Mouse (Mus musculus) embryonic fibroblast, embryonic 13.5 days (primary cell): ENCODE measurements around the gene Gpn1. TPM values are rescaled to one million over a fixed set of nuclear protein-coding genes. Genes with fewer than 3 reads are reported as not detected.
A peak's percentile ranks its signal among the peaks of the same experiment; 100 is the strongest.
"Not testable (repeated sequence)": the region's sequence is repeated elsewhere in the genome, so short reads cannot be mapped to it uniquely, and the experiment has no call there.

Experiments used
- H3K27ac ChIP-seq: 2 replicates; pipeline ENCODE4 v1.5.1; 2012; ENCODE audit warnings: low read length, control low read depth, inconsistent platforms; ENCODE audit not compliant: insufficient read depth
- H3K4me1 ChIP-seq: 2 replicates; pipeline ENCODE4 v1.6.1; 2011; ENCODE audit warnings: low read length; ENCODE audit not compliant: control insufficient read depth, insufficient read depth
- H3K4me3 ChIP-seq: 2 replicates; pipeline ENCODE4 v1.5.1; 2011; ENCODE audit warnings: mild to moderate bottlenecking, control low read depth, low read length; ENCODE audit not compliant: insufficient read depth
- CTCF ChIP-seq: IDR thresholded peaks from 2 replicates; pipeline ENCODE4 v1.5.1; 2011; ENCODE audit warnings: mild to moderate bottlenecking, control low read depth, low read length, moderate library complexity, borderline replicate concordance; ENCODE audit not compliant: insufficient read depth
- POLR2A ChIP-seq: IDR thresholded peaks from 2 replicates; pipeline ENCODE4 v1.6.1; 2011; ENCODE audit warnings: low read depth, mild to moderate bottlenecking, control low read depth, low read length, moderate library complexity
- polyA plus RNA-seq: library from polyadenylated mRNA; stranded (reverse); fragments of >200 nt; gene quantifications from 2 replicates; pipeline ENCODE4 v1.2.4, GENCODE M21; 2011; ENCODE audit warnings: low read depth; ENCODE audit not compliant: missing spikeins, insufficient read length

Gpn1 gene
- polyA plus RNA-seq, 1 experiment, result 32.9 TPM

DNA sequence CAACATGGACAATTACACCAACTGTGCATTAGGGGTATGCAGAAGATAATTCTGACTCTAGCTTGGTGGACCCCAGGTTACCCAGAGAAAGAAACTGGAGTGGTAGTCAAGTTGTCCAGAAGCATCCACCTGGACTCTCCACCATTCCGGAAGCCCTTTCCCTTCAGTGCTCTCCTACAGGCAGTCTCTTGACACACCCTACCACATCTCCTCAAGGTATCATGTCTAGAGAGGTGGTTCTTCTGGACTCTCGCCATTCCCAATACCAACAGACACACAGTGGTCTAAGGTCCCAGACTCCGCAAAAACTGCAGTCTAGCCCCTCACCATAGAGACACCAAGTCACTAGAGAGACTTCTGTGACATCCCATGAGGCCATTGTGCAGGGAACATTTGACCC lies 9.1 kb upstream of the Gpn1 start, which contains the start of gene 4930548H24Rik:
Gene 4930548H24Rik, plus strand, starts transcription at position 301 of the 400 bp plus-strand sequence.
- H3K4me3 ChIP-seq, result no peak within 1 kb of the TSS
- TF ChIP-seq POLR2A (no peak), CTCF (no peak)
- H3K4me1 ChIP-seq, result no peaks in the 10 kb centered on the region
- H3K27ac ChIP-seq, result no peak within 1 kb of the TSS

DNA sequence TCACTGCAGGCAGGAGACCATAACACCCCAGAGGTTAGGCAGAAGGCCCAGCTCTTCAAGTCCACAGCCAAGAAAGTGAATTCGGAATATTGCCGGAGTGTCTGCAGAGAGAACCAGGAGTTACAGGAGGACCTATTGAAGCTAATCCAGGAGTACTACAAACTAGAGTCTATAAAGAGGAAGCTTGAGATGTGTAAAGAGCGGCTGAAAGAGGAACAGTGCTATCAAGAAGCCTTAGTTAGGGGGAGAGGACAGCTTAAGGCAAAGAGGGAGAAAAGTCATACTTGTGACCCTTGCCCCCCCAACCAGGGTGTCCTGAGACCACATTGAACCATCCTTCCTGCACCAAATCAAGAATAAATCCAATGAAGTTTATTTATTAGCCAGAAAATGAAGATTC lies 6.7 kb upstream of the Gpn1 start:
- no peak overlapping the region for H3K4me3 ChIP-seq
- TF ChIP-seq CTCF (no peak), POLR2A (no peak)
- H3K4me1 ChIP-seq, result no peaks in the 10 kb centered on the region
- no peak overlapping the region for H3K27ac ChIP-seq

DNA sequence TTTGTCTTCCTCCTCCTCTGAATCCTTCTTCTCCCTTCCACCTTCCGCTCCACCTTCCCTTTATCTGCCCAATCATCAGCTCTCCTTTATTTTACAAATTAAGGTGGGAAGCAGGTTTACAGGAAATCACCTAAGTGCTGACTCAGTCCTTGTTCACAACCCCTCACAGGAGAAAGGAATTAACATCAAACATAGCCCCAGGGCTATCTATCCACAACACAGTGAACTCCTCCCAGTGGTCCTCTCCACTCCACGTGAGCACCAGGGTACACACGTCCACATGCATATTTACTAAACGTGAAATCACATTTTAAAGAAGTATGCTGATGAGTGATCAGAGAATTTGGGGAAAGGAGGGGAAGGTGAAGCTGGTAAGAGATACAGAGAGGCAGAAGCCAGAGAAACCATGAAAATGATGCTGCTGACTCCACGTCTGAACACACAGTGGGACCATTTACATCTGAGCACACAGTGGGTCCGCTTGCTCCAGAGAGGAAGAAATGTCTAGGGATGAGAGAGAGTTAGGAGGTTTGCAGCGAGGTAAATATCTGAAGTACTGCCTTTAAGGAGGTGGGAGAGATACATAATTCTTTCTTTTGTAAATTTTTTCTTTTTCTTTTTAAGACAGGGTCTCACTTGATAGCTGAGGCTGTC lies 5.3 kb upstream of the Gpn1 start:
- TF ChIP-seq CTCF (no peak), POLR2A (no peak)
- Histone ChIP-seq H3K4me1 (no peaks in the 10 kb centered on the region), H3K27ac (no peak overlapping the region), H3K4me3 (no peak overlapping the region)

DNA sequence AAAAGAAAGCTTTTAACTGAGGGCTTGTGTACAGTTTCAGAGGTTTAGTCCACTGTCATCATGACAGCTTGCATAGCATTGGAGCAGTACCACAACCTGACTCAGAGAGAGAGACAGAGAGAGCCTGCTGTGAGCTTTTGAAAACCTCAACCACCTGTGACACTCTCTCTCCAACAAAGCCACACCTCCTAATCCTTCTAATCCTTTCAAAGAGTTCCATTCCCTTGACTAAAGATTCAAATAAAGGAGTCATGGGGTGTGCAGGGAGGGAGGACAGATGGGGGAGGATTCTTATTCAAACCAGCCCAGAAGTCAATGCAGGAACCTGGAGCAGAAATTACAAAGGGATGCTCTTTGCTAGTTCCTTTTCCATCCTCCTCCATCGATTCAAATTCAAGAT lies 2.5 kb upstream of the Gpn1 start:
- TF ChIP-seq POLR2A, result no peak
- no peak for TF ChIP-seq CTCF
- Histone ChIP-seq H3K4me3 (no peak overlapping the region), H3K27ac (no peak overlapping the region), H3K4me1 (no peaks in the 10 kb centered on the region)

DNA sequence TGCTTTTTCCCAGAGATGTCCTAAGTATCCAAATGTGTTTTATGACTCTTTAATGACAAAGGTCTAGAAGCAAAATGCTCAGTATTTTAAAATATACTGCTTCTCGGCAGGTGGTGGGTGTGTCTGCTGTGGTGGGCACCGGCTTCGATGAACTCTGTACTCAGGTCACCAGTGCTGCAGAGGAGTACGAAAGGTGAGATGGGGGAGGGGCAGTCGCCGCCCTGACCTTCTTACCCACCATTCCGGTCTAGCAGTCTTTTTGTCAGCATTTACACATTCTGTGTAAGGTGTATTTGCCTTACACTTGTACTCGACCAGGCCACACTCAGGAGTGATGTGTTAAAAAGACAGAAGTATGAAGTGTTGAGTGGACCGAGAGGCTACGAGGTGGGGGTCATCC lies 10.3 kb downstream of the Gpn1 start:
- H3K4me1 ChIP-seq, result no peaks in the 10 kb centered on the region
- no peak overlapping the region for H3K4me3 ChIP-seq
- no peak overlapping the region for H3K27ac ChIP-seq
- TF ChIP-seq POLR2A (no peak), CTCF (no peak)

DNA sequence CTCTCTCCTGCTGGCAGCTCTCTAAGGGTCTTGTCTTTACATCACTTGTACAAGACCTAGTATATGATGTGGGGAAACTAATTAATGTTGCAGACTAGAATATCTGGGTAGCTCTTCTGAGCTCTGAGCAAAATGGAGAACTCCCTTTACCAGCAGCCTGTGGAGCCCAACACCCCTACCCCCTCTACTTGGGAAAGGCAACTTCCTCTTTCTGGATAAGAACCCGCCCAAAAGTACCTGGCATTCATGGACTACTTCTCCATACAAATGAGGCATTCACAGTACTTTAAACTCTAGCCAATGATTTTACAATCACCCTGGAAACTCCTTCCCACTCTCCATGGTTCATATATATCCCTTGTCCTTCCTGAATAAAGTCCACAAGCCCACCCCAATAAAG lies 17.9 kb downstream of the Gpn1 start:
- TF ChIP-seq POLR2A (no peak), CTCF (no peak)
- Histone ChIP-seq H3K4me1 (no peaks in the 10 kb centered on the region), H3K27ac (no peak overlapping the region), H3K4me3 (no peak overlapping the region)

DNA sequence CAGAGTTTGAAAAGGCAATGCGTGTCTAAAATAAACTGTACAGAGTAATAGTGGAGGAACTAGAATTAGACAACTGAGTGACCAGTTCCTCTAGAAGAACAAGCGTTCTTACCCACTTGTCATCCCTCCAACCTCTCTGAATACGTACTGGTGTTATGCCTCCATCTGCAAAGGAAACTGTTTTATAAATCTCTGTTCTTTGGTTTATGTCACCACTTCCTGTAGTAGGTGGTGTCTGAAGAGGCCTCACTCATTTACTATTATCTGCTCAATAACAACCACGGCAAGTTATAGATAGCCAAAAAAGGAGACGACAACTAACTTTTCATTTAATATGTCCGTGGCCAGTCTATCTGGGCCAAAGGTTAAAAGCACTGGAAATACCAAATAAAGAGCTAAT lies 26.0 kb downstream of the Gpn1 start:
- Histone ChIP-seq H3K4me3 (no peak overlapping the region), H3K4me1 (peaks cover under 1% of the 10 kb centered on the region; the same call in 1 of the 2 replicates), H3K27ac (no peak overlapping the region)
- TF ChIP-seq CTCF (no peak), POLR2A (no peak)

DNA sequence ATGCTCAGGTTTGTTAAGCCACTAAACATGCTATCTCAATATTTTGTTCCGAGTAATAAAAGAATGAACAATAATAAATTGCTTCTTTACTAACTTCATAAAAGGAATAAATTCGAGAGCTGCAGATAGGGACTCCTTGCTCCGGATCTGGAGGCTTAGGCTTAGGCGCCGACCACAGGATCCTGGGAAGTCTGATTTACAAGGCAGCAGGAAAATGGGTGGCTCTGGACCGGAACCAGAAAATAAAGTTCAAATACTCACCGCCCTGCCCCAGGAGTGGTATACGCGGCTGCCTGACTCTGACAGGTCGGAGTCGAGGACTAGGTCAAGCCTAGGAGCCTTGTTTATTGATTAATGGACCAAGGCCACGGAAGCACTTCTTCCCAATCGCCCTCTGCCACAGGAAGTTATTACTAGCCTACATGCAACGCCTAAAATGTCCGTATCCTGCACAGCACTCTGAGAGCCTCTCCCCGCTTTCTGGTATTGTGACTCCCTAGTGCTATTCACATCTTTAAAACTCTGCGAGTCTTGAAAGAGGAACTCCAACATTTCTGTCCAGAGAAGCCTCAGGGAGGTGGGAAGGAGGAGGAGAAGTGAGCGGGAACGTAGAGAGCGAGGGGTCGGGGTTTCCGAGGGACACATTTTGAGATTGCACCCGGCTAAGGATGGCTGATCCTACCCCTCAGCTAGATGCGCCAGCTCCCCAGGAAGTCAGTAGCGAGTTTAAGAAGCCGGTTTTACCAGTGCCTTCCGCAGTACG lies 32.0 kb downstream of the Gpn1 start, which contains the start of gene Slc4a1ap:
Gene Slc4a1ap, plus strand, starts transcription at position 642 of the 763 bp plus-strand sequence.
- H3K27ac ChIP-seq, result 0 out of 2 replicates have a peak within 1 kb of the TSS, but pooled peaks have one; percentile 27
- no peak for TF ChIP-seq CTCF
- TF ChIP-seq POLR2A, result peak; percentile 71
- peaks cover 6% of the 10 kb centered on the region; the same call in 1 of the 2 replicates for H3K4me1 ChIP-seq
- peak within 1 kb of the TSS; percentile 90 for H3K4me3 ChIP-seq

DNA sequence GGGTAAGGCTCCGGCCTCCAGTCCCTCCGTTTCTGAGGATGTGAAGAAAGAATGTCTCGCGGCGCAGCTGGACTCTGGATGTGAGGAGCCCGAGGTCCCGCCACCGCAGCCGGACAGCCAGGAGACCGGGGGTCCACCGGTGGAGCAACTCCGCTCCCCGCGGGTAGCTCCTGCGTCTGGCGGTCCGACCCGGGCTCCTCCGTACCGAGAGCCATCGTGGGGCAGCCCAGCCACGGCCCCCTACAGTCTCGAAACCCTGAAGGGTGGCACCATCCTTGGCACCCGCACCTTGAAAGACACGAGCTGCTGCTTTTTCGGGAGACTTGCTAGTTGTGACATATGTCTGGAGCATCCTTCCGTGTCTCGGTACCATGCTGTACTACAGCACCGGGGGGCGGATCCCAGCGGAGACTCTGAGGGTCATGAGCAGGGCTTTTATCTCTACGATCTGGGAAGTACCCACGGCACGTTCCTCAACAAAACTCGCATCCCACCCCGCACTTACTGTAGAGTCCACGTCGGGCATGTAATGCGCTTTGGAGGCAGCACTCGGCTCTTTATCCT lies 32.7 kb downstream of the Gpn1 start:
- H3K27ac ChIP-seq, result no peak overlapping the region
- TF ChIP-seq CTCF, result no peak
- no peak for TF ChIP-seq POLR2A
- H3K4me1 ChIP-seq, result peaks cover 6% of the 10 kb centered on the region; the same call in 1 of the 2 replicates
- peak overlapping the region; percentile 90 for H3K4me3 ChIP-seq

DNA sequence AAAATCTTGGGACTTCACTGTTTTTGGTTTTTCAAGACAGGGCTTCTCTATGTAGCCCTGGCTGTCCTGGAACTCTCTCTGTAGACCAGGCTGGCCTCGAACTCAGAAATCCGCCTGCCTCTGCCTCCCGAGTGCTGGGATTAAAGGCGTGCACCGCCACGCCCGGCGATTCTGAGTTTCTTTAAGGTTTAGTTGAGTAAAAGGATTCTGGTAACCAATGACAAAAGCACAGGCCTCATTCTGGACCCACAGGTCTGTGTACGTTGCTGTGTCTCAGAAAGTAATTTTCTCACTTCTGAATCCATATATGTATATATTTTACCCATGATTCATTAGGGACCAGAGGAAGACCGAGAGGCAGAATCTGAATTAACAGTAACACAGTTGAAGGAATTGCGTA lies 33.2 kb downstream of the Gpn1 start, which contains the start of gene Supt7l:
Gene Supt7l, minus strand, starts transcription at position 101 of the 400 bp plus-strand sequence.
- Histone ChIP-seq H3K27ac (0 out of 2 replicates have a peak within 1 kb of the TSS, but pooled peaks have one; percentile 27), H3K4me3 (peak within 1 kb of the TSS; percentile 90)
- not testable (repeated sequence) for H3K4me1 ChIP-seq
